Mouse (Mus musculus): Measurements from ENCODE around the gene Cuedc1.

The Cuedc1 gene

GRCm38 (mm10) chr11:88118091-88118440, 20.2 kb downstream of the Cuedc1 start:
- no peak for DNase-seq (ENCODE audit: low read depth, low spot score)

- DNase-seq (ENCODE audit: low read depth, low spot score): peak; percentile 61
Measured at GRCm38 (mm10) chr11:88118817-88119642, 21.2 kb downstream of the Cuedc1 start.

DNA sequence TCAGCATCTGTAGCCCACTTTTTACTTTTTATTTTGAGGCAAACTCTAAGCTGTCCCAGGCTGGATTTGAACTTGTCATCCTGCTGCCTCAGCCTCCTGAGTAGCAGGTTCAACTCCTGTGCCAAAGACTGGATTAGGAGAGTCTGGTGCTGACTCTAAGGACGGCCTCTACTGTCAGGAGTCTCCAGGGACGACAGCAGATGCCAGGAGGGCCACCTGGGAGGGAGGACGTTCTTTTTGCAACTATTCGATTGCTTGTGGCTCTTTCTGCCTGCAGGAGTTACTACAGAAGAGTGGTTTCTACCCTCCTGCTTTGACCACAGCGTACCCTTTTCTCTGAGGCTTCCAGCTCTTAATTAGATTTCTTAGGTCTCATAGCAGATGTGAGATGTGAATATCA, 24.7 kb downstream of the Cuedc1 start:
- DNase-seq (ENCODE audit: low read depth, low spot score): no peak

- DNase-seq (ENCODE audit: low read depth, low spot score): peak; percentile 88
Measured at GRCm38 (mm10) chr11:88123021-88123420, 25.2 kb downstream of the Cuedc1 start.

- peak; percentile 30 for DNase-seq (ENCODE audit: low read depth, low spot score)
Measured at GRCm38 (mm10) chr11:88123731-88124130, 25.9 kb downstream of the Cuedc1 start.

GRCm38 (mm10) chr11:88125483-88125882, 27.6 kb downstream of the Cuedc1 start:
- DNase-seq (ENCODE audit: low read depth, low spot score): no peak

DNA sequence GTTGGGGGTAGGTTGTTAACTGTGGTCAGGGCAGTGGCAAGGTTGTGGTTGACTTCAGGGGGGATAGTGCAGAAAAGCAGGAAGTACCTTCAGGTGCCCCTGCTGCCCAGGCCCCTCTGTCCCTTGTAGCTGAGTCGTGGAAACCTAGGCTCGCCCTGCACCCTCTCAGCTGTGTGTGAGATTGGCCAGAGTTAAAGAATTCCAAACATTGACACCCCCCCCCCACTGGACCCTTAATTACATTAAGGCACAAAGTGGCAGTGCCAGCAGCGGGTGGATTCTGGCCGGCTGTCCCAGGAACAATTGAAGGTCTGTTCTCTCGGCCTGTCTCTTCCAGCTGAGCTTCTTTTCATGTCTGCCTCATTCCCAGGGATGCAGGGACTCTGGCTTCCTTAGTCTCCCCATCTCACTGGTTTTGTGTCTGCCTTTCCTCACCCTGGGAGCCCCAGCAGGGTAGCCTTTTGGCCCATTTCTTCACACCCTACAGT, 28.5 kb downstream of the Cuedc1 start:
- no peak for DNase-seq (ENCODE audit: low read depth, low spot score)

GRCm38 (mm10) chr11:88128461-88128860, 30.6 kb downstream of the Cuedc1 start:
- no peak for DNase-seq (ENCODE audit: low read depth, low spot score)

GRCm38 (mm10) chr11:88129281-88129680, 31.4 kb downstream of the Cuedc1 start:
- DNase-seq (ENCODE audit: low read depth, low spot score): no peak

- no peak for DNase-seq (ENCODE audit: low read depth, low spot score)
Measured at GRCm38 (mm10) chr11:88129935-88130334, 32.1 kb downstream of the Cuedc1 start.

GRCm38 (mm10) chr11:88131847-88132246, 34.0 kb downstream of the Cuedc1 start:
- peak; percentile 45 for DNase-seq (ENCODE audit: low read depth, low spot score)

- no peak for DNase-seq (ENCODE audit: low read depth, low spot score)
Measured at GRCm38 (mm10) chr11:88135218-88135617, 37.4 kb downstream of the Cuedc1 start.

- no peak for DNase-seq (ENCODE audit: low read depth, low spot score)
Measured at GRCm38 (mm10) chr11:88137814-88138425, 40.1 kb downstream of the Cuedc1 start.

DNA sequence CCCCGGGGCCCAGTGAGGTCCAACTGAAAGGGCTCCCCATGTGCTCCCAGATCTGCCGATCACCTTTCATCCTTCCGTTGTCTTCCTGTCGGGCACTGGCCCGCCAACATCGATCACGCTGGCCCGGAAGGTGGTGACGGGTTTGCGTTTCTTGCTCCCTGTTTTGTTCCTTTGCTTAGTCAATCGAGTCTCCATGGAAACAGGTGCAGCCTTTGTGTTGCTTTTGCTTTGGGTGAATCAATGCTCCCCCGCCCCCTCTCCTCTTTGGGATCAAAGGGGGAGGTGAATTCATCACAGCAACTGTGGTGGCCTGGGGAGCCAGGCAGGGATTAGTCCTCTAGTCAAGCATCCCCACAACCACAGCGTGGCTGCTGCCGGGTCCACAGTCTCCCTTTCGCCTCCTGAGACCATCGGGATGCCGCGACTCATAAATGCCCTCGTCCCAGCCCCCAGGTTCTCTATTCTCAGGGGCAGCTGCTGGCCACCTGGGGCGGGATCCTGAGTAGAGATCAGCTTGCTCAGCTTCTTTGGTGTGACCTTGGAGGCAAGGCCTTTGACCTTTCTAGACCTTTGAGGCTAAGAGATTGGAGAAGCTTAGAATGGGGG, 41.5 kb downstream of the Cuedc1 start:
- DNase-seq (ENCODE audit: low read depth, low spot score): peak; percentile 95

GRCm38 (mm10) chr11:88140066-88141060, 42.5 kb downstream of the Cuedc1 start:
- peak; percentile 78 for DNase-seq (ENCODE audit: low read depth, low spot score)

- no peak for DNase-seq (ENCODE audit: low read depth, low spot score)
Measured at GRCm38 (mm10) chr11:88142362-88142761, 44.5 kb downstream of the Cuedc1 start.

GRCm38 (mm10) chr11:88144100-88144499, 46.2 kb downstream of the Cuedc1 start:
- no peak for DNase-seq (ENCODE audit: low read depth, low spot score)

DNA sequence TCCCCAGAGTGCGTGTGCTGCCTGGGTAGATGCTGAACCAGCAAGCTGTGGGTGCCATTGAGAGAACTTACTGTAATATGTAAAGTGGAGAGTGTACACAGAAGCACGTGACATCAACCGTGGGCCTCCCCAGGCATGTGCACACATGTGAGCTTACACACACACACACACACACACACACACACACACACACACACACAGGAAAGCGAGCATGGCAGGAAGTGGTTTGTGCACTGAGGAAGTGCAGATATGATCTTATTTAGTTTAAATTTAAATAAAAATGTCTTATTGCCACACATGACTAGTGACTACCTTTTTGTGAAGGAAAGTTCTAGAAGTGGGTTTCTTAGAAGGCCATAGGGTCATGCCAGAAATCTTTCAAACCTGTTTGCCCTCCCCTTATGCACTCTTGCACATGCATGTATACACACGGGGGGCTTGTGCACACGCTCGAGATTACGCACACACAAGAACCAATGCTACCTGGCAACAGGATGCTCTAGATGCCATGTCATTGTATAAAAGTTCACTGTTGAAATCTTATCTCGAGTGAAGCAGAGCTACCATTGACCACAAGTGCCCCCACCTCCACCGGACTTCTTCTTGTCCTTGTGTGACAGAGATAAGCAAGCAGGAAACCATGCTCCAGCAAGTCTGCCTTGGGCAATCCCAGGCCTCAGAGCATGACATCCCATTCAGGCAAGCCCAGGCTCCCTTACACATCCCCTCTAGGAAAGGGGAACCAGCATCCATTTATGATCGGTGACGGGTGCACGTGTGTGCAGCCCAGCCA, 47.6 kb downstream of the Cuedc1 start:
- DNase-seq (ENCODE audit: low read depth, low spot score): no peak

- no peak for DNase-seq (ENCODE audit: low read depth, low spot score)
Measured at GRCm38 (mm10) chr11:88146264-88147060, 48.6 kb downstream of the Cuedc1 start.

DNA sequence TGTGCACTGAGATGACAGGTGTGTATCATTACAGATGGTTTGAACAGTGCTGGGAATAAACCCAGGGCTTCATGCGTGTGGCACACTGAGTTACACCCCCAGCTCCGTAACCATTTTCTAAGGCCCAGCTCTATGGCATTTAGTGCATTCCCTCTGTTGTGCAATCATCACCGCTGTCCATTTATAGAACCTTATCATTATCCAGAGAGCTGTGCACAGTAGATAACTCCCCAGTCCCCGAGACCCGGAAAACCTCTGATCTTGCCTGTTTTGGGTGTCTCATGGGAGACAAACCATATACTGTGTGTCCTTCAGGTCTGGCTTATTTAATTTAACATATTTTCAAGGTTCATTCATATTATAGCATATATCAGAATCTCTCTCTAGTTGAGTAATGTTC, 49.5 kb downstream of the Cuedc1 start:
- DNase-seq (ENCODE audit: low read depth, low spot score): no peak
